Mouse (Mus musculus) heart, embryonic 16.5 days (tissue): ENCODE data around the gene Defb26. TPM values are rescaled to one million over a fixed set of nuclear protein-coding genes. Genes with fewer than 3 reads are reported as not detected.

ENCODE experiments used
- ATAC-seq: fragments of 200-750 bp; cut with Nextera tagmentation; replicated peaks from 2 replicates; pipeline ENCODE4 v1.8.0; 2017; ENCODE audit warnings: moderate number of reproducible peaks; ENCODE audit not compliant: insufficient read depth, low FRiP score; ENCODE audit errors: extremely low read depth
- H3K27ac ChIP-seq: fragments of 300-500 bp; sonication (generic); 2 replicates; pipeline ENCODE4 v1.5.1; 2014; ENCODE audit warnings: mild to moderate bottlenecking, low read length, control low read depth, moderate library complexity
- H3K27me3 ChIP-seq: fragments of 300-500 bp; sonication (generic); 2 replicates; pipeline ENCODE4 v1.6.1; 2014; ENCODE audit warnings: low read length, mixed read lengths; ENCODE audit not compliant: control insufficient read depth, insufficient read depth
- H3K36me3 ChIP-seq: fragments of 300-500 bp; sonication (generic); 2 replicates; pipeline ENCODE4 v1.6.1; 2014; ENCODE audit not compliant: control insufficient read depth, insufficient read depth
- H3K4me1 ChIP-seq: fragments of 300-500 bp; sonication (generic); 2 replicates; pipeline ENCODE4 v1.6.1; 2014; ENCODE audit warnings: low read length, mixed read lengths; ENCODE audit not compliant: control insufficient read depth, insufficient read depth
- H3K4me2 ChIP-seq: fragments of 300-500 bp; sonication (generic); 2 replicates; pipeline ENCODE4 v1.6.1; 2014; ENCODE audit warnings: low read depth, mild to moderate bottlenecking, control low read depth, low read length
- H3K4me3 ChIP-seq: fragments of 300-500 bp; sonication (generic); 2 replicates; pipeline ENCODE4 v1.5.1; 2014; ENCODE audit warnings: mild to moderate bottlenecking, control low read depth, low read length
- H3K9ac ChIP-seq: fragments of 300-500 bp; sonication (generic); 2 replicates; pipeline ENCODE4 v1.6.1; 2014; ENCODE audit warnings: low read length, control low read depth
- H3K9me3 ChIP-seq: fragments of 300-500 bp; sonication (generic); replicated peaks from 2 replicates; pipeline ENCODE4 v1.6.1; 2016; ENCODE audit warnings: low read length; ENCODE audit not compliant: control insufficient read depth
- WGBS: fragments of 180-500 bp; shearing (Covaris S2); extraction: QIAGEN DNeasy Blood & Tissue Kit; methylation state at CpG from one replicate; pipeline ENCODE4 v1.1.7; 2014; 5-methylcytosine and 5-hydroxymethylcytosine counted together
- polyA plus RNA-seq: library from polyadenylated mRNA; unstranded; fragments of >200 nt; fragmentation: Nextera tagmentation; extraction: Ambion mirVana; gene quantifications from 2 replicates; pipeline ENCODE4 v1.2.1, GENCODE M21; 2015

Defb26 gene
- polyA plus RNA-seq, 1 experiment from 2014 or later: not detected

DNA sequence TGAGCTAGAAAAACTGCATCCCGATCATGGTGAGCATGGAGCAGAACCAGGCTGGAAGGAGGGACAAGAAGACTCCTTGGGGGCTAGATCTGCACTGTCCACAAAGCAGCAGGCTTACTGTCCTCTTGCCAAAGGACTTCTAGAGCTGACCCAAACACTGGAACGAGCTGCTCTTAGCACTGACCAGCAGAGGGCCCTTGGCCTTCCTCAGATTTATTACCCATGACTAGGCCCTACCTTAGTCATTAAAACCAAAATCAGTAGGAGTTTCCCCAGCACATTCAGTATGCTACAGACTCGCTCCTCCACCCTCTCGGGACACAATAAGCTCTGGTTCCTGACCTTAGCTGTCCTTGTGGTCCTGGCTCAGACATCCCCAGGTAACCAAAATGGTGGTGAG lies 6.5 kb upstream of the Defb26 start, which contains the start of gene Defb28:
Gene Defb28, plus strand, starts transcription at position 275 of the 400 bp plus-strand sequence.
- no peak within 1 kb of the TSS for H3K4me3 ChIP-seq
- H3K36me3 ChIP-seq: no peaks in the 10 kb centered on the region
- H3K4me2 ChIP-seq: no peak within 1 kb of the TSS
- no peak for ATAC-seq
- no peak within 1 kb of the TSS for H3K9ac ChIP-seq
- WGBS: 67% methylated on average over 4 of the region's 4 CpGs
- no peaks in the 10 kb centered on the region for H3K27me3 ChIP-seq
- H3K9me3 ChIP-seq: peaks cover 2% of the 10 kb centered on the region; the same call in 1 of the 2 replicates
- no peak within 1 kb of the TSS for H3K27ac ChIP-seq
- H3K4me1 ChIP-seq: no peaks in the 10 kb centered on the region

DNA sequence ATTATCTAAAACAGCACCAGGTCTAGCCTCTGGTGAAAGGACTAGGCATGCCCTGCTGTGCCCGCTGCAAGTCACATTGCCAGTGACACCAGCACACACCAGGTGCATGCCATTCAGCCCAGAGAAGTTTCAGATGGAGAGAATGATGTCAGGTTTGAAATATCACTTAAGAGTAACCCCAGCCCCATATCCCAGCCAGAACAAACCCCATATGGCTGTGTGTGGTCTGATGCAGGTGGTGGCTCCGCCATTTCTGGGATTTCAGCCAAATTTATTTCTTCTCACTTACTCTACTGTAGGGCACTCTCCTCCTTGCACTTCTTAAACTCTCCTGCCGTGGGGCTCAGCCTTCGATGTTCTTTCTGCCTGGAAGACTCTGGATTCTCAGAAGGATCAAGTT lies 4.6 kb upstream of the Defb26 start:
- Histone ChIP-seq H3K4me2 (no peak overlapping the region), H3K27me3 (no peaks in the 10 kb centered on the region), H3K4me1 (no peaks in the 10 kb centered on the region), H3K9me3 (no peaks in the 10 kb centered on the region), H3K36me3 (no peaks in the 10 kb centered on the region), H3K9ac (no peak overlapping the region), H3K4me3 (no peak overlapping the region), H3K27ac (no peak overlapping the region)
- WGBS: 74% methylated on average over 4 of the region's 4 CpGs
- ATAC-seq: no peak

DNA sequence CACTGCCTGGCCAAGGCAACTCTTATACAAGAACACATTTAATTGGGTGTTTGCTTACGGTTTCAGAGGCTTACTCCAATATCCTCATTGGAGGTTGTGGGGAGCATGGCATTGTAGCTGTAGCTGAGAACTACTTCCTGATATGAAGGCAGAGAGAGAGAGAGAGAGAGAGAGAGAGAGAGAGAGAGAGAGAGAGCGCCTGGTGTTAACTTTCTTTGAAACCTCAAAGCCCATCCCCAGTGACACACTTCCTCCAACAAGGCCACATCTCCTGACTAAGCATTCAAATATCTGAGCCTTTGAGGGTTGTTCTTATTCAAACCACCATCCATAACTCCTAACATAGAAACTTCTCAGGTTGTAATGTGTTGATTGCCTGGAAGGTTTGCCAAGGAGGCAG lies 7.5 kb downstream of the Defb26 start:
- no peak for ATAC-seq
- Histone ChIP-seq H3K9me3 (no peaks in the 10 kb centered on the region), H3K27ac (no peak overlapping the region), H3K27me3 (no peaks in the 10 kb centered on the region), H3K4me2 (no peak overlapping the region), H3K36me3 (no peaks in the 10 kb centered on the region), H3K9ac (no peak overlapping the region), H3K4me1 (peaks cover 6% of the 10 kb centered on the region), H3K4me3 (no peak overlapping the region)
- 69% methylated on average over 2 of the region's 2 CpGs for WGBS

DNA sequence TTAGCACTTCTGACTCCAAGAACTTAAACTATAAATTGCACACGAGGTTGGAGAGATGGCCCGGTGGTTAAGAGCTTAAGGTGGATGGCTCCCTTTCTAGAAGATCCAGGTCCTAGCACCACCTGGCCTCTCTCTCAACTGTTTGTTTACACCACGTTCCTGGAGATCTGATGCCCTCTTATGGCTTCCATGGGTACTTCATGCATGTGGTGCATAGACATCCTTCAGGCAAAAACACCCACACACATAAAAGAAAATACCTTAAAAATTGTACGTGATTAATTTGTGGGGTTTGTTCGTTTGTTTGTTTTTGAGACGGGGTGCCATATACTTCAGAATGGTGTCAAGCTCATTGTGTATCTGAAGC lies 10.6 kb downstream of the Defb26 start:
- Histone ChIP-seq H3K4me3 (no peak overlapping the region), H3K27ac (no peak overlapping the region), H3K36me3 (no peaks in the 10 kb centered on the region), H3K27me3 (no peaks in the 10 kb centered on the region), H3K9ac (no peak overlapping the region), H3K9me3 (no peaks in the 10 kb centered on the region), H3K4me1 (peaks cover 6% of the 10 kb centered on the region), H3K4me2 (no peak overlapping the region)
- 73% methylated on average over 6 of the region's 6 CpGs for WGBS
- no peak for ATAC-seq

DNA sequence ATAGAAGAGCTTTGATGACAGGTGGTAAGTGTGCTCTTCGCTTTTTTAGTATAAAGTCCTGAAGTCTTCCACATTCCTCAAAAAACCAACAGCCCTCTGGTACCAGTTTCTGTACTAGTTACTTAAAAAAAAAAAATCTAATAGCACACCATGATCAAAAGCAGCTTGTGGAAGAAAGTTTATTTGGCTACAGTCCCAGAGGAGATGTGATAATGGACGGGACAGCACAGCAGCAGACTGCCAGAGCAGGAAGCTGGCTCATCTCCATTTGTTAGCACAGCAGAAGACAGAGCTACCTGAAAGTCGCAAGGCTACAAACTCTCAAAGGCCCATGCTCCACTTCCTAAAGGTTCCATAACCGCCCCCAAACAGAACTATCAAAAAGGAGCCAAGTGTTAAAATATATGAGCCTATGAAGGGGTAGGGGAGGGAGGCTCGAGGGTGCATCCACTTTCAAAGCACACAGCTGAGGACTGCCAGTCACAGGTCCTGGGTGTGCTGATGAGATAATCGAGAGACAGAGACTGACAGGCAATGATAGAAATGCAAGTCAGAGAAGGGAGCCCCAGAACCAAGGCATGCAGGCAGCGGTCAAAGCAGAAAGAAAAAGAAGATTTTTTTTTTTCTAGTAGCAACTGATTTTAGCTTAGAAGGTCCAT lies 11.2 kb downstream of the Defb26 start:
- Histone ChIP-seq H3K9me3 (no peaks in the 10 kb centered on the region), H3K9ac (no peak overlapping the region), H3K27ac (no peak overlapping the region), H3K36me3 (no peaks in the 10 kb centered on the region), H3K27me3 (no peaks in the 10 kb centered on the region), H3K4me2 (no peak overlapping the region), H3K4me1 (peaks cover 6% of the 10 kb centered on the region), H3K4me3 (no peak overlapping the region)
- ATAC-seq: no peak
- 49% methylated on average over 7 of the region's 7 CpGs for WGBS

DNA sequence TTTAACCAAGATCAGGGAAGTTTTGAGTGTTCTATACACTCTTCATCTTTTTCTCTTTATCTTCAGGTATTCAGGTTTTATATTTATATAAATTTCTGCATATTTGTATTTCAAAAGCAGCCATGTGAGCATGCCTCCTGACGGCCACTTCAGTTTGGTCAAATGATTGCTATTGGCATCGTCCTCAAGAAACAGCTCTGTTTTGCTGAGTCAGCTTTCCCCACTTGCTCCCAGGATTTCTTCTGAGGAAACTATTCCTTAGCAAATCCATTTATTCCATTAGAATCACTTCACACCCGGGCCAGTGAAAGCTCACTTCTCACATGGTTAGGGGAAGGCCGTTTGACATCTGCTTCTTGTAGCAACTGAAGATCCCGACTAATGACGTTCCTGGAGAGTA lies 13.5 kb downstream of the Defb26 start:
- Histone ChIP-seq H3K9me3 (no peaks in the 10 kb centered on the region), H3K4me2 (no peak overlapping the region), H3K27ac (no peak overlapping the region), H3K27me3 (no peaks in the 10 kb centered on the region), H3K36me3 (no peaks in the 10 kb centered on the region), H3K4me1 (peaks cover 6% of the 10 kb centered on the region), H3K9ac (no peak overlapping the region), H3K4me3 (no peak overlapping the region)
- WGBS: 62% methylated on average over 6 of the region's 6 CpGs
- ATAC-seq: no peak

DNA sequence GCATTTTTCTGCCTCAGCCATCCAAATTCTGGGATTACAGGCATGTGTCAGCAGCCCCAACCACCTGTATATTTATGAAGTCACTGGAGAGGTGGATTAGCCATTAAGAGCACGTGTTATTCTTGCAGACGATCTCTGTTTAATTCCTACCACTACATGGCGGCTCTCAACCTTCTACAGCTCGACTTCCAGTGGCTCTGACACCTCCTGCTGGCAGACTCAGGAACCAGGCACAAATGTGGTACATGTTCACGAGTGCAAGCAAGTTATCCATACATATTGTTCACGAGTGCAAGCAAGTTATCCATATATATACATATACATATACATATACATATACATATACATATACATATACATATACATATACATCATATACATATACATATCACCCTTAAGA lies 18.3 kb downstream of the Defb26 start:
- no peak overlapping the region for H3K27ac ChIP-seq
- H3K4me3 ChIP-seq: no peak overlapping the region
- no peaks in the 10 kb centered on the region for H3K4me1 ChIP-seq
- H3K27me3 ChIP-seq: no peaks in the 10 kb centered on the region
- no peak overlapping the region for H3K9ac ChIP-seq
- no peaks in the 10 kb centered on the region for H3K36me3 ChIP-seq
- no peak overlapping the region for H3K4me2 ChIP-seq
- no peak for ATAC-seq
- H3K9me3 ChIP-seq: no peaks in the 10 kb centered on the region
- WGBS: 67% methylated on average over 6 of the region's 6 CpGs

DNA sequence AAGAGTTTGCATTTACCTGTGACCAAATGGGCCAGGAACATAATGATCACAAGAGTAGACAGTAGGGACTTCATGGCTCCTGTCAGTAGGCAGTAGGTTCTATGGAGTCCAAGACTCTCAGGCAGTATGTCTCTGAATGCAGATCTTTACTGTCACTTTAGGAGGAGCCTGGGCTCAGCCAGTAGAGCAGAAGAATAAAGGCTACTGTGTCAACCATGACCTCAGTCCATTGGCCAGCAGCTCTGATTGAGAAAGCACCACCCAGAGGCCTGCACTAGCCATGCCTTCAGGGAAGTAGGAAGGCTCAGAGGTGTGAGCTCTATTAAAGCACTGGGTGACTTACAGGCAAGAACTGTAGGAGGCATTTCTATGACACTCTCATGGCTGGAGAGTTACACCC lies 21.5 kb downstream of the Defb26 start, which contains the start of gene Defb22:
Gene Defb22, minus strand, starts transcription at position 101 of the 400 bp plus-strand sequence.
- H3K9ac ChIP-seq: no peak within 1 kb of the TSS
- no peaks in the 10 kb centered on the region for H3K27me3 ChIP-seq
- H3K9me3 ChIP-seq: peaks cover 3% of the 10 kb centered on the region; the same call in 1 of the 2 replicates
- H3K4me2 ChIP-seq: no peak within 1 kb of the TSS
- H3K4me3 ChIP-seq: no peak within 1 kb of the TSS
- no peak for ATAC-seq
- no peaks in the 10 kb centered on the region for H3K36me3 ChIP-seq
- no peak within 1 kb of the TSS for H3K27ac ChIP-seq
- no peaks in the 10 kb centered on the region for H3K4me1 ChIP-seq

DNA sequence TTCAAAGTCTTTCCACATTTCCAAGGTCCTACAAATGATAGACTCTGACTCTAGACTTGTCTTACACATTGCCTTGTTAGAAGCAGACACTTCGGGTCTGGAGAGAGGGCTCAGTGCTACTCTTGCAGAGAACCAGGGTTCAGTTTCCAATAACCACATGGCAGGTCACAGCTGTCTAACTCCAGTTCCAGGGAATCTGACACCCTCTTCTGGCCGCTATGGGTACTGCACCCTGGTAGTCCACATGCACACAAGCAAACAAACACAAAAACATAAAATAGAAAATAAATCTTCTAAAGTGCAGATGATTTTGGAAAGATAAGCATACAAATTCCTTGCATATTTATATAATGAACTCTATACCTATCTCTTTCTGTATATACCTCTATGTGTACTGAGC lies 24.5 kb downstream of the Defb26 start:
- Histone ChIP-seq H3K27ac (no peak overlapping the region), H3K9me3 (peaks cover 3% of the 10 kb centered on the region; the same call in 1 of the 2 replicates), H3K36me3 (no peaks in the 10 kb centered on the region), H3K27me3 (no peaks in the 10 kb centered on the region), H3K4me1 (no peaks in the 10 kb centered on the region), H3K4me2 (no peak overlapping the region), H3K4me3 (no peak overlapping the region), H3K9ac (no peak overlapping the region)
- WGBS: 64% methylated on average over 2 of the region's 2 CpGs
- ATAC-seq: no peak
